Mouse (Mus musculus): Measurements from ENCODE around the gene Fastkd2. TPM values are rescaled to one million over a fixed set of nuclear protein-coding genes. Genes with fewer than 3 reads are reported as not detected.

Gene Fastkd2
- 10 to 100 TPM; 18.4 to 20.7 TPM for total RNA-seq (2021)

DNA sequence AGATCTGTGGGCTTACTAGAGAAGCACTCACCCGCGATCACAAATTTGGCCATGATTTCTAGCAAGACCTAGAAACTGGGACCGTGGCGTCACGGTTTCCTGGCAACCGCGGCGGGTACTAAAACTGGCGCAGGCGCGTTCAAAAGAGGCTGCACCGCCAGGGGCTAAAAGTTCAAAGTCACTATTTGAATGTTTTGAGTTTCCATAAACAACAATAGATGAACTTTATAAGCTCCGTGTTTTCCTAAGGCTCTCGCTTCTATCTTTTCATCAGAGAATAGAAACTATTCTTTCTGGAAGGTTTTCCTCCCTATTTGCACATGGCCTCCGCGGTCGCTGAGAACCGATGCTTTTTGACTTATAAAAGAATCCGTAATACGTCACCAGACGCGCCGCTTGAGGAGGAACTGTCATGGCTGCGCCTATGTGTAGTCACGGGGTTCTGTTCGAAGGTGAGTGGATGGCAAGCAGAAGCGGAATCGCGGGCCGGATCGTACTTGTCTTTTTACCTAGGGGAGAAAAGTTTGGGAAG lies at the start of gene Fastkd2, which contains the start of gene Mdh1b:
Fastkd2 (plus strand) TSS at position 375 of the 532 bp plus-strand sequence.
Mdh1b (minus strand) TSS at position 79 of the 532 bp plus-strand sequence.
- DNase-seq (ENCODE audit: low spot score in 2 of 2), result peak; percentile 90 to 92
- intact Hi-C loops (cut with DNase I), result loop anchor here (5.0 kb wide), 1 partner anchor 68 kb away; no protein-coding TSS in a partner anchor

DNA sequence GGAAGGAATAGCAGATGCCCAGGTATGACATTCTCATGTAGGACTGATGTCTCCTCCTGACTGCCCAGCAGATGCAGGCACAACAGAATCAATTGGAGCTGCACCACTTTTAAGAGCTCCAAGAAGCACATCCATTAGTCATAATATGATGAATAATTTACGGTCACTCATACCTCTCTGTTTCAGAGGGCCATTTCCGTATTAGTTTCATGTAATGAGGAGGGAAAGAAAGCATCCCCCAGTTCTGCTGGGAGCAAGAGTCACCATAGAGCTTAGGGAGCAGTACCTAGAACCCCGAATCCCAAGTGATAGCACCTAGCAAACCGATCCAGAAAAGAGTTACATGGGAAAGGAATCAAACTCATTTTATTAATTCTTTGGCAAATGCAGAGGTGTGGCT lies 43.6 kb upstream of the Fastkd2 start, which contains the start of gene Dytn:
Dytn (minus strand) TSS at position 101 of the 400 bp plus-strand sequence.
- intact Hi-C loops (cut with DNase I), result no loop called here
- DNase-seq (ENCODE audit: low spot score in 2 of 2), result no peak

DNA sequence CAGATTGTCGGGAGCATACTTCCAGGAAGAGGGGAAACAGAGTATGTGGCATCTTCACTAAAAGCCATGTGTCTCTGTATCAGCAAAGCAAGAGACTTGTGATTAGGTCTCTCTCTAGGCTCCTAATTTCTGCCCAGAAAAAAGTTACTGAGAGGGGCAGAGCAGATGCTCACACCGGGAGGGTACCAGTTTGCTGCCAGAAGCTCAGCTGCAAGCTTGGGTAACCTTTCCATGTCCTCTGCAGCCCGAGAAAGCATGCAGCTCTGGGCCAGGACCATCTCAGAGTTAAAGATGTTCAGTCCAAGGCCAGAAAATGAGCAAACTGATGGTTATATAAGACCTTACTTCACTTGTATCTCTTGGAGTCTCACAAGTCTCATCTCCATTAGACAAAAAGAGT lies 33.6 kb upstream of the Fastkd2 start:
- intact Hi-C loops (cut with DNase I), result no loop called here
- DNase-seq (ENCODE audit: low spot score in 2 of 2), result no peak

DNA sequence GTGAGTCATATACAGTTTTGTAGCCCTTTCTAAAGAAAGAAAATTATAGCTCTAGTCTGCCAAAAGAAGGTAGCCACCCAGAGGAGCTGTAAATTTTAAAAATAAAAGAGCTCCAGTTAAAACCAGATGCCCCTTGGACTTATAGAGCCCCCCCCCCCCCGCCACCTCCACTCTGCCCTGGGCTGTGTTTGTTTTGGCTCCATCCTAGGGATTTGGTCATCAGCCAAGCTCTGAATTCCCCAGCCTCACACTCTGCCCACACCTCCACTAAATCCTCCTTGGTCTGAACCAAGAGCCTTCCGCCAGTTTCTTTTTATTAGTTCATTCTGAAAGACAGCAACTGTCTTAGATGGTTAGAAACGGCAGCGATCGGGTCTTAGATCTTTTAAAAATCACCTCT lies 24.7 kb upstream of the Fastkd2 start:
- DNase-seq (ENCODE audit: low spot score in 2 of 2), result no peak
- intact Hi-C loops (cut with DNase I), result no loop called here

DNA sequence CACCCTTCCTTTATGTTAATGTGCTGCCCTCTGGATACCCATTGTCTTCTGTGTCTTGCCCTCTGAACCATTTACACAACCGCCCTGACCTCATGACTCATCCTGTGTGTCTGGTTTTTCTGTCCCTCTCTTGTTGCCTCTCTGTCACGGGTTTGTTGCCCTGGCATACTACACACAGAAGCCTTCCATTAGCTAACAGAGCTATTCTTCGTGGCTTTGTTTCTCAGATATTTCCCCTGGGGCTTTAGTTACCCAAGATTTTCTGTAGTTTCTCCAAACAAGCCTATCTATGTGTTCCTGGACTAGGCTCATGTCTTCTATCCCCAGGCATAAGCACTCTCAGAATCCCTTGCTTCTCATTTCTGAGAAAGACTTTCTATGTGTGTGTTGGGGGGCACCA lies 21.5 kb upstream of the Fastkd2 start:
- intact Hi-C loops (cut with DNase I), result no loop called here
- DNase-seq (ENCODE audit: low spot score in 2 of 2), result no peak

DNA sequence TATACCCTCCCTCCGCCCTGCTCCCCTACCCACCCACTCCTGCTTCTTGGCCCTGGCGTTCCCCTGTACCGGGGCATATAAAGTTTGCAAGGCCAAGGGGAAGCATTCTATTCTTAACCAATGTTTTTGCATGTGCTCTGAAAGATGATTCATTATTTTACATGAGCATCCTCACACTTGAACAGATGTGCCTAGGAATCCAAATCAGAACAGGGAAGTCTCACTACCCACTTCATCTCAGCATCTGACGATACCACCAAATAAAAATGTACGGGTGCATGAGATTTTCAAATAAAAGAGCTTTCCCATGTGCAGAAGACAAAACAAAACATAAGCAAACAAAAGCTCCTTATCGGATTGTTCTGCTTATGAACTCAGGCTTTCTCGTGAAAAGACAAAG lies 10.3 kb upstream of the Fastkd2 start:
- DNase-seq (ENCODE audit: low spot score in 2 of 2), result no peak
- intact Hi-C loops (cut with DNase I), result no loop called here

DNA sequence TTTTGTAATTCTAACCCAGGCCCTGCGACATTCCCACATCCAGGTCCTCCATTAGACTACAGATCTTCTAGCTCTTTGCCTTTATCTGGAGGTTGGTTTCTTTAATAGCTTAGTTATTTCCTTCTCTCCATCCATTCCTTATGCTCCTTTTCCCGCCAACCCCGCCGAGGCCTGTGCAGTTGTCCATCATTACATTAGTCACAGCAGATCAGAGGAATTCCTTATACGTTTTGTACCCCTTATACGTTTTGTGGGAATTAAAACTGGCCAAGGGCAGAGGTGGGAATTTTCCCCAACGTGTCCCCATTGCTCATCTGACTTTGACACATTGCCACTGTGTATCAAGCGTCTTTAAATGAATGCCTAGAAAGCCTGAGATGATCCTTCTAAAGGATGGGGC lies 618 bp upstream of the Fastkd2 start:
- no peak for DNase-seq (ENCODE audit: low spot score in 2 of 2)
- intact Hi-C loops (cut with DNase I), result loop anchor here (5.0 kb wide), 1 partner anchor 67 kb away; no protein-coding TSS in a partner anchor

DNA sequence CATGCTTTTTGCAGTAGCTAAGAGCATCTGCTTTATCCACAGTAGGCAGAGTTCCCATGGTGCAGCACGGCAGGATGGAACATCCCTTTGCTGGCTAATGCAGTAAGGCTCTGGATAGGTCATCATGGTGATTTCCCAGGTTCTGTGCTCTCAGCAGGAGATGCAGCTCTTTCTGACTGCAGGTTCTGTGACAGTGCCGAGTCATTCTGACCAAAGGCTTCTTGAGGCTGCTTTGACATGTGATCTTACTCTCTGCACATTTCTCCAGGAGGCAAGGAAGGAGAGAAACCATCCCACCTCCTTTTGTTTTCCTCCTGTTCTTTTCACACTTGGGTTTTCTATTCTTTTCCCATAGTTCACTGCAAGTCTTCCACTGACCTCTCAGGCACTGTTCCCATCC lies 25.6 kb downstream of the Fastkd2 start:
- intact Hi-C loops (cut with DNase I), result no loop called here
- no peak for DNase-seq (ENCODE audit: low spot score in 2 of 2)

DNA sequence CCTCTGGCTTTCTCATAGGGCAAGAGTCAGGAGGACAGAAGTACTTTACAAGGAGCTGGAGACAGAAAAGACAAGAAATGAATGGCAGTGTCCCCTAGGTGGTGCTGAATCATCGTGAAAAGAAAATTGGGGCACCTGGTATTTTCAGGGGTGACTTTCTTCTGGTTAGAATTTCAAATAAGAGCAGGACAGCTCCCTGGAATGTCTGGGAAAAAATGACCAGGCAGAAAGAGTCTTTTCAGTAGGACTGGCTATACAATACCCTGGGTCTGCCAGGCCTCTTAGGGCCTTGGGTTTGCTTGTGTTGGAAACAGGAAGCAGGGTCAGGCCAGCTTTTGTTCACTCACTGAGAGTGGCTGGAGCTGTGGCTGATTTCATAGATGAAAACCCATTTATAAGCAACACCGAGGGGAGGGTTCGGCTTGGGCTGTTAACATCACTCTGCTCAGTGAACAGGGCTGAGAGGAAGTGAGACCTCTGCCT lies 32.8 kb downstream of the Fastkd2 start:
- peak; percentile 54 to 62 for DNase-seq (ENCODE audit: low spot score in 2 of 2)
- intact Hi-C loops (cut with DNase I), result loop anchor here (2.0 to 10.0 kb wide), 3 partner anchors 358 to 852 kb away; partner anchors contain the start of gene Mettl21a

DNA sequence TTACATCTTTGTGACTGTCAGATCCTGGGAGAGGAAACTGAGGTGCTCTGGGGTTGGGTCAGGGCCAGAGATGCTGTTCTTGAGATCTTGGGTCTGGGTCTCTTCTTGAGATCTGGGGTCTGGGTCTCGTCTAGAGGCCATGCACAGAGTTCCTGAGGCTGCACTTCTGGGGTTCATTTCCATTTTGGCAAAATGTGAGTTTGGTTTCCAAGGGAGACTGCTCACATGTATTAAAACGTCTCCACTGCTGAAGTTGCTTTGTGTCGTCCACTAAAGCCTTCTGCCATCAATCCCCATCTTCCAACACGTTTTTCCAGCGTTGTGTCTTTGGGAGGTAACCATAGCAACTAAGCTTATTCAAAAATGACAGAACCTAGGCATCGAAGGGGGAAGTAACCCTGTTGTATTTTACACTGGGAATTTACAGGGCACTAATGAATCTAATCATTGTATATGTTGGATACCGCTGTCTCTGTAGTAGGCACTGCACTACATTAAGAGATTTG lies 33.5 kb downstream of the Fastkd2 start:
- no peak for DNase-seq (ENCODE audit: low spot score in 2 of 2)
- intact Hi-C loops (cut with DNase I), result loop anchor here (2.0 to 10.0 kb wide), 3 partner anchors 357 to 851 kb away; partner anchors contain the start of gene Mettl21a

DNA sequence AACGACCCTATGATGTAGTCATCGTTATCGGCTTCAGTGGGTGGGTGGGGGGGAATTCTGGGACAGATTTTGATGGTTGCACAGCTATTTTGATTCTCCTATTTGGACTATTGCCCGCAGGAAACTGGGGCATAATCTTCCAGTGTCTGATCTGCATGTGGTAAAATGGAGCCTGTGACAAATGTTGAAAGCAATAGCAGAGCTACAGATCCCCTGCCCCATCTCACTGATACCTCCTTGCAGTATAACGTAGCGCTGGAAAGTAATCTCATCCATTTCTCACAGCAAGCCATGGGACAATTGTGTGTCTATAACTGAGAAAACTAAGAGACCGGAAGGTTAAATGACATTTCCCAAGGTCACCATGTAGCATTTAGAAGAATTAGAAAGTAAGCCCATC lies 34.0 kb downstream of the Fastkd2 start:
- DNase-seq (ENCODE audit: low spot score in 2 of 2), result no peak

DNA sequence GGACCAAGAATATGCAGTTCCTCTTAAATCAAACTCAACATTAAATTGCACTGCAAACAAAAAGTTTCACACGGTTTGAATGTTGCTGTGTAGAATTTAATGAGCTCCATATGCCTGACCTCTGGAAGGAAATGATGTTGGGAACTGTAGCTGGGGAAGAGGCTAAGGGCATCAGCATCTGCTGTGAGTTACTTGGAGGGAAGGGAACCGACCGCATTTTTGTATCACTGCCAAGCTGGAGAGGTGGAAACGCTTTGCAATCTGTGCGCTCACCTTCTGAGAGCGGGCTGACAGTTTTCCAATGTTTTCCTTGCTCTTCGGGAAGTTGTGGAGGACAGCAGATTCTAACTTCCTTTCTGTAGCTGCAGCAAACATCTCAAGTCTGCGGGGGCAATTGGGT lies 37.7 kb downstream of the Fastkd2 start:
- intact Hi-C loops (cut with DNase I), result loop anchor here (5.0 to 10.0 kb wide), 3 partner anchors 129 to 847 kb away; partner anchors contain the start of gene Mettl21a
- no peak for DNase-seq (ENCODE audit: low spot score in 2 of 2)

More for the DNA sequence above, 34.0 kb downstream of the Fastkd2 start:
- intact Hi-C loops (cut with DNase I), result loop anchor here (10.0 kb wide), 1 partner anchor 850 kb away; the partner anchor contains the start of gene Mettl21a

DNA sequence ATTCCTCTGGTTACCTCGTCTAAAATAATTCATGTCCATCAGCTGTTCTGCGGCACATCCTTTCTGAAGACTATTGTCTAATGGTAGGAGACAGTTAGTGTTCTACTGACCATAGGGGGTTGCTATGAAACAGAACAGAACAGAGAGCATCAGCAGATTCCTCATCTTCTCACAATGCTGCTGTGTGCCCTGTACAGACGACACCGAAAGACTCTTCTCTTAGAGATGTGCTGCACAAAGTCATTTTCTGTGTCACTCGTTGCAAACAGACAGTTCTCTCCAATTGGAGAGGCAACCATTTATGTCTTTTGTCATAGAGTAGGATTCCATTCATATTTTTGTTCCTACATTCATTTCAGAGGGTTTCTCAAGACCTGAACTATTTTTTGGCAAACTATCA lies 38.8 kb downstream of the Fastkd2 start, which contains the start of gene 4933402D24Rik:
4933402D24Rik (minus strand) TSS at position 101 of the 400 bp plus-strand sequence.
- DNase-seq (ENCODE audit: low spot score in 2 of 2), result no peak
- intact Hi-C loops (cut with DNase I), result loop anchor here (5.0 to 10.0 kb wide), 3 partner anchors 128 to 846 kb away; partner anchors contain the start of gene Mettl21a

DNA sequence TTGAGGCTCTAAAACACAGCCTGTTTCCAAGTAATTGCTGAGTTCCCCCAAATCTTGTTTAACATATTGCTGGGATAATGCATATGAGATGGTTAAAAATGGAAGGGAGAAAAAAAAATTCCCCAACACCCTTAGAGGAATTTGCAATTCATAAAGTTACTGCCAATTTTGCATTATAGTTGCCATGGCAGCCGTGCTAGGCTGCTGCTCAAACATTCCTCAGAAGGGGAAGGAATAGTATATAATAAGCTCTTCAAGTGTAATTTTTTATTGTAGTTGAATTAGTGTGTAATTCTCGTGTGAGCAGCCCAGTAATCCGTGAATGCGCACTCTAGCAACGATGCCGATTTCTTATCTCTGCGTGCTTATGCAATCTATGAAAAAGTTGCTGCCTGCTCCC lies 39.9 kb downstream of the Fastkd2 start:
- intact Hi-C loops (cut with DNase I), result no loop called here
- peak; percentile 28 to 33 for DNase-seq (ENCODE audit: low spot score in 2 of 2)

DNA sequence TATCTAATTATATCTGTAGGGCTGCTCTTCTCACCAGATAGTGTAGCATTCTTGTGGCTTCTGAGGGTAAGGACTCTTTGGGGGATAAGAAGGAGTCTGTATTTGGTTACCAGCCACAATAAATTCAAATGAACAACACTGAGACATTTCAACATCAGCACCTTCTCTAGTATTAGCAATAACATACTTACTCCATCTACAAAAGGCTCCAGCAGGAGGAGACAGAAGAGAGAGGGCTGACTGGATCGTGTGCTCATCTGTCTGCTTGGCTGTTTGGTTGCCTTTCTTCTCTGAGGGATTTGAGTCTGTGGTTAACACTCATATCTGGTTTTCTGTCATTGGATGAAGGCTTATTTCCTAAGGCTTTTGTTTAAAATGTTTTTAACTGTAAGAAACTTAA lies 46.0 kb downstream of the Fastkd2 start:
- intact Hi-C loops (cut with DNase I), result loop anchor here (5.0 kb wide), 1 partner anchor 146 kb away; no protein-coding TSS in a partner anchor
- DNase-seq (ENCODE audit: low spot score in 2 of 2), result no peak

DNA sequence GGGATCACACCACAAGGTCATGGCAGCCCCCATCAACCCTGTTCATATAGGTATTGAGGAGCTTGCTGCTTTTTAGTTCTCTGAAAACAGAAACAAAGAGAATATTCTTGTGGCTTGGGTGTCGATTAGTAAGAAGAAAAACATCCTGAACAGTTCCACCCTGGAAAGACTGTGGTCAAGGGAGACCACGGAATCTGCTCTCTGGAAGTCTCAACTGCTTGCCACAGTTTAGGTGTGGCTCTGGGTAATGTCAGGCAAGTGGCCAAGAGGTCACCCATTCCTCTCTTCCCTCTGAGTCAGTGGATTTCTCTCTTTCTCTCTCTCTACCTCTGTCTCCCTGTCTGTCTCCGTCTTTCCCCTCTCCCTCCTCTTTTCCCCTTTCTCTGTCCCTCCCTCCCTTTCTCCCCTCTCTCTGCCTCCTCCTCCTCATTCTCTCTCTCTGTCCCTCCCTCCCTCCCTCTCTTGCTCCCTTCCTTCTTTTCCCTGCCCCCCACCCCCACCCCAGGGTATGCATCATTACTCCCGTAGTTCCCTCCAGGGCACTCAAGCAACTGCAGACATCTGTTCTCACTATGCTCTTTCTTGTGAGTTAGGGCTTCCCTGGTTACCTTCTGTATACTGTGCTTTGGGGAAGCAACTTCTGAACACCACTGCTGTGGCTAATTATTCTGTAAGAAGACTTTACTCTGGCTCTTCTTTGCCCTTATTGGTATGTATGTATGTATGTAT lies 46.7 kb downstream of the Fastkd2 start:
- intact Hi-C loops (cut with DNase I), result loop anchor here (5.0 kb wide), 1 partner anchor 145 kb away; no protein-coding TSS in a partner anchor
- DNase-seq (ENCODE audit: low spot score in 2 of 2), result no peak

DNA sequence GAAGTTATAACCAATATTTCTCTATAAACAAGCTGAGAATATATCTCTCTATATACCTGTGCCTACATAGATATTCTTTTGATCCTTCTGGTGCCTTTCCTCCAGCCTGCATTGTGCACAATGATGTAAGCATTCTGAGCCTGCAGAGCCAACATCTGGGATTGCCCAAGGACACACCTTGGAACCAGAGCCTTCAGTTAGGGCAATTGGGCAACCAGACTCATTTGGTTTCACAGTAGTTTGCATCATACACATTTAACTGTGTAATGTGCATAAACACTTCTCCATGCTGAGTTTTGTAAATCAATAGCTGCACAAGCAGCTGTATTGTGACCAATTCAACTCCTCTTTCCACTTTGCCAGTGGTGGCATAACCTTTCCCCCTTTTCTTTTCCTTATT lies 63.9 kb downstream of the Fastkd2 start:
- intact Hi-C loops (cut with DNase I), result no loop called here
- no peak for DNase-seq (ENCODE audit: low spot score in 2 of 2)

Measured in left cerebral cortex, postnatal 36 days (tissue).